Mouse (Mus musculus) hindbrain, embryonic 14.5 days (tissue): ENCODE results near the gene L3mbtl1. TPM values are rescaled to one million over a fixed set of nuclear protein-coding genes. Genes with fewer than 3 reads are reported as not detected.
A peak's percentile ranks its signal among the peaks of the same experiment; 100 is the strongest.

ENCODE experiments used
- ATAC-seq: fragments of 200-750 bp; cut with Nextera tagmentation; 2 replicates; pipeline ENCODE4 v1.8.0; 2017; ENCODE audit warnings: moderate number of reproducible peaks, mild to moderate bottlenecking, moderate TSS enrichment, moderate library complexity; ENCODE audit not compliant: low FRiP score
- DNase-seq: peaks from one replicate; pipeline ENCODE4 v3.0.0-alpha.2; 2015; ENCODE audit warnings: low spot score
- H3K27ac ChIP-seq: fragments of 300-500 bp; sonication (generic); 2 replicates; pipeline ENCODE4 v1.5.1; 2014; ENCODE audit warnings: mild to moderate bottlenecking, moderate library complexity
- H3K27me3 ChIP-seq: fragments of 300-500 bp; sonication (generic); 2 replicates; pipeline ENCODE4 v1.6.1; 2014; ENCODE audit warnings: mild to moderate bottlenecking, low read length, mixed read lengths; ENCODE audit not compliant: control insufficient read depth, insufficient read depth
- H3K36me3 ChIP-seq: fragments of 300-500 bp; sonication (generic); replicated peaks from 2 replicates; pipeline ENCODE4 v1.6.1; 2014; ENCODE audit not compliant: control insufficient read depth, insufficient read depth
- H3K4me1 ChIP-seq: fragments of 300-500 bp; sonication (generic); replicated peaks from 2 replicates; pipeline ENCODE4 v1.6.1; 2014; ENCODE audit warnings: antibody characterized with exemption, low read length, mixed read lengths; ENCODE audit not compliant: control insufficient read depth, insufficient read depth
- H3K4me2 ChIP-seq: fragments of 300-500 bp; sonication (generic); replicated peaks from 2 replicates; pipeline ENCODE4 v1.6.1; 2014; ENCODE audit warnings: mild to moderate bottlenecking, moderate library complexity
- H3K4me3 ChIP-seq: fragments of 300-500 bp; sonication (generic); replicated peaks from 2 replicates; pipeline ENCODE4 v1.5.1; 2014; ENCODE audit warnings: mild to moderate bottlenecking, low read length
- H3K9ac ChIP-seq: fragments of 300-500 bp; sonication (generic); 2 replicates; pipeline ENCODE4 v1.6.1; 2014
- H3K9me3 ChIP-seq: fragments of 300-500 bp; sonication (generic); 2 replicates; pipeline ENCODE4 v1.6.1; 2016; ENCODE audit warnings: low read length; ENCODE audit not compliant: control insufficient read depth
- WGBS: fragments of 180-500 bp; shearing (Covaris S2); extraction: QIAGEN DNeasy Blood & Tissue Kit; methylation state at CpG from one replicate; pipeline ENCODE4 v1.1.7; 2014; 5-methylcytosine and 5-hydroxymethylcytosine counted together
- polyA plus RNA-seq: library from polyadenylated mRNA; unstranded; fragments of >200 nt; fragmentation: Nextera tagmentation; extraction: Ambion mirVana; gene quantifications from 2 replicates; pipeline ENCODE4 v1.2.1, GENCODE M21; 2014

Gene L3mbtl1
- polyA plus RNA-seq, 1 experiment from 2014 or later: 3.9 TPM

- Histone ChIP-seq H3K27ac (no peak overlapping the region), H3K9ac (no peak overlapping the region), H3K4me3 (no peak overlapping the region), H3K9me3 (no peaks in the 10 kb centered on the region), H3K36me3 (no peaks in the 10 kb centered on the region), H3K4me1 (no peaks in the 10 kb centered on the region), H3K27me3 (no peaks in the 10 kb centered on the region), H3K4me2 (no peak overlapping the region)
- ATAC-seq (no peak), DNase-seq (no peak)
- WGBS: 29% methylated on average over 3 of the region's 3 CpGs
These were observed 56.5 kb downstream of the L3mbtl1 start for GRCm38 (mm10) chr2:162999744-163000143.

GRCm38 (mm10) chr2:163001071-163001470 is 57.8 kb downstream of the L3mbtl1 start:
- Histone ChIP-seq H3K4me1 (no peaks in the 10 kb centered on the region), H3K9ac (no peak overlapping the region), H3K27ac (no peak overlapping the region), H3K9me3 (no peaks in the 10 kb centered on the region), H3K27me3 (no peaks in the 10 kb centered on the region), H3K36me3 (no peaks in the 10 kb centered on the region), H3K4me3 (no peak overlapping the region), H3K4me2 (no peak overlapping the region)
- 100% methylated on average over 1 of the region's 1 CpGs for WGBS
- DNase-seq: no peak
- no peak for ATAC-seq

GRCm38 (mm10) chr2:163007299-163007698 is 64.0 kb downstream of the L3mbtl1 start:
- no peaks in the 10 kb centered on the region for H3K9me3 ChIP-seq
- ATAC-seq: no peak
- no peak overlapping the region for H3K4me3 ChIP-seq
- no peaks in the 10 kb centered on the region for H3K36me3 ChIP-seq
- H3K27ac ChIP-seq: no peak overlapping the region
- no peak overlapping the region for H3K4me2 ChIP-seq
- DNase-seq: no peak
- H3K4me1 ChIP-seq: no peaks in the 10 kb centered on the region
- no peaks in the 10 kb centered on the region for H3K27me3 ChIP-seq
- H3K9ac ChIP-seq: no peak overlapping the region
- WGBS: 82% methylated on average over 4 of the region's 4 CpGs

- H3K9ac ChIP-seq: peak within 1 kb of the TSS; percentile 70
- peak within 1 kb of the TSS; percentile 54 for H3K4me3 ChIP-seq
- peaks cover 7% of the 10 kb centered on the region; the same call in 1 of the 2 replicates for H3K4me1 ChIP-seq
- WGBS: under 1% methylated on average over 57 of the region's 57 CpGs
- 0 out of 2 replicates have a peak, but pooled peaks cover 2% of the 10 kb centered on the region for H3K36me3 ChIP-seq
- H3K27me3 ChIP-seq: no peaks in the 10 kb centered on the region
- H3K27ac ChIP-seq: peak within 1 kb of the TSS; percentile 85
- ATAC-seq (peak; percentile 96), DNase-seq (peak; percentile 93)
- no peaks in the 10 kb centered on the region for H3K9me3 ChIP-seq
- peak within 1 kb of the TSS; percentile 59 for H3K4me2 ChIP-seq
These were observed 73.9 kb downstream of the L3mbtl1 start, which contains the start of gene Ift52 for GRCm38 (mm10) chr2:163016916-163017743. TSS of gene Ift52 (plus strand) at chr2:163017354.

Other genes starting within 250 kb of the L3mbtl1 start
- gene Srsf6, start 11.9 kb upstream of the L3mbtl1 start, polyA plus RNA-seq: 131 and 134 TPM in 2 replicates
- 0.33 TPM in 1 of 2 replicates, not detected in the other for gene Sgk2, start 43.9 kb downstream of the L3mbtl1 start, polyA plus RNA-seq
- 36.0 and 38.2 TPM in 2 replicates for gene Ift52, start 73.9 kb downstream of the L3mbtl1 start, polyA plus RNA-seq
- gene Mybl2, start 111.2 kb downstream of the L3mbtl1 start, polyA plus RNA-seq: 3.2 and 3.8 TPM in 2 replicates
- 0.35 and 0.58 TPM in 2 replicates for gene Gtsf1l, start 144.4 kb downstream of the L3mbtl1 start, polyA plus RNA-seq